ENCODE assay signal across 9 mouse cellular contexts in genomic region chr2:29066410-29066809, GRCm38 (mm10). TPM values are rescaled to one million over a fixed set of nuclear protein-coding genes. Genes with fewer than 3 reads are reported as not detected.
DNase-seq lines count a peak whose midpoint lies in the region; ATAC-seq and TF ChIP-seq lines count a peak whose summit lies in the region.
"Had no signal": no experiment of that assay in that cellular context is flagged by ENCODE, and none has a peak within 500 bp of the region (broad histone marks: within the 10 kb centered on the region; RNA-seq: fewer than 3 reads in every experiment).

No protein-coding gene starts in this region.

- no peak overlapping the region for H3K27ac ChIP-seq in heart, adult 2 months
- H3K27ac ChIP-seq in heart, embryonic 12.5 days (ENCODE audit: poor library complexity, severe bottlenecking): no peak overlapping the region
- no peak overlapping the region for H3K27ac ChIP-seq in midbrain, embryonic 11.5 days (ENCODE audit: low read depth, low read length)
- no peak overlapping the region for H3K27ac ChIP-seq in midbrain, embryonic 15.5 days
- H3K27ac ChIP-seq in stomach, embryonic 16.5 days (ENCODE audit: low read length): no peak overlapping the region
- H3K27ac ChIP-seq: limb, embryonic 15.5 days had no signal

- H3K9ac ChIP-seq in heart, adult 2 months (ENCODE audit: low read depth, low read length): no peak overlapping the region
- no peak overlapping the region for H3K9ac ChIP-seq in heart, embryonic 12.5 days
- H3K9ac ChIP-seq in midbrain, embryonic 11.5 days (ENCODE audit: low read length): no peak overlapping the region
- no peak overlapping the region for H3K9ac ChIP-seq in midbrain, embryonic 15.5 days
- no peak overlapping the region for H3K9ac ChIP-seq in stomach, embryonic 16.5 days (ENCODE audit: low read length)
- H3K9ac ChIP-seq: limb, embryonic 15.5 days had no signal

- peak; percentile 57 for TF ChIP-seq CTCF in heart, adult 2 months (IDR thresholded peaks at IDR 0.05)

- no peak for DNase-seq in heart, adult 2 months
- peak; percentile 87 for DNase-seq in midbrain, embryonic 11.5 days (ENCODE audit: low spot score, missing footprints)
- peak; percentile 67 for DNase-seq in embryo, embryonic 11 days
- DNase-seq in spleen, postnatal 10 days (ENCODE audit: low spot score in 2 of 2): no peak
- no peak for DNase-seq in adrenal gland, adult 8-10 months

- peaks cover 2% of the 10 kb centered on the region for H3K4me1 ChIP-seq in heart, adult 2 months (ENCODE audit: control insufficient read depth, insufficient read depth, low read length)
- H3K4me1 ChIP-seq in heart, embryonic 12.5 days (replicated peaks): peaks cover 8% of the 10 kb centered on the region
- H3K4me1 ChIP-seq in midbrain, embryonic 11.5 days (ENCODE audit: control insufficient read depth, insufficient read depth, low read length): no peaks in the 10 kb centered on the region
- peaks cover 2% of the 10 kb centered on the region for H3K4me1 ChIP-seq in midbrain, embryonic 15.5 days
- H3K4me1 ChIP-seq in stomach, embryonic 16.5 days (ENCODE audit: control insufficient read depth, insufficient read depth, low read length): peaks cover under 1% of the 10 kb centered on the region; the same call in 1 of the 2 replicates

- H3K4me2 ChIP-seq in heart, embryonic 12.5 days: no peak overlapping the region
- H3K4me2 ChIP-seq in midbrain, embryonic 11.5 days: no peak overlapping the region
- no peak overlapping the region for H3K4me2 ChIP-seq in midbrain, embryonic 15.5 days
- H3K4me2 ChIP-seq in stomach, embryonic 16.5 days (ENCODE audit: low read depth, low read length): no peak overlapping the region
- H3K4me2 ChIP-seq: limb, embryonic 15.5 days had no signal

- TF ChIP-seq POLR2A in heart, adult 2 months (IDR thresholded peaks at IDR 0.05; ENCODE audit: insufficient read depth, low read depth, low read length): no peak

- no peak for TF ChIP-seq EP300 in heart, adult 2 months (IDR thresholded peaks at IDR 0.05; ENCODE audit: insufficient read depth, low read depth, low read length)

- no peaks in the 10 kb centered on the region for H3K27me3 ChIP-seq in heart, adult 2 months (ENCODE audit: control insufficient read depth, insufficient read depth, low read length)
- no peaks in the 10 kb centered on the region for H3K27me3 ChIP-seq in heart, embryonic 12.5 days (replicated peaks)
- no peaks in the 10 kb centered on the region for H3K27me3 ChIP-seq in midbrain, embryonic 11.5 days (ENCODE audit: control insufficient read depth, insufficient read depth, low read length)
- H3K27me3 ChIP-seq in midbrain, embryonic 15.5 days (replicated peaks): no peaks in the 10 kb centered on the region
- no peaks in the 10 kb centered on the region for H3K27me3 ChIP-seq in stomach, embryonic 16.5 days (ENCODE audit: control insufficient read depth, insufficient read depth, low read length)
- H3K27me3 ChIP-seq: limb, embryonic 15.5 days had no signal

- no peaks in the 10 kb centered on the region; the same call in 1 of the 2 replicates for H3K79me2 ChIP-seq in heart, adult 2 months (replicated peaks; ENCODE audit: control insufficient read depth, insufficient read depth, low read length)

- 53% methylated on average over 7 of the region's 7 CpGs for WGBS in heart, adult 2 months
- 54% methylated on average over 7 of the region's 7 CpGs for WGBS in heart, embryonic 12.5 days
- 59% methylated on average over 7 of the region's 7 CpGs for WGBS in midbrain, embryonic 11.5 days
- WGBS in midbrain, embryonic 15.5 days: 55% methylated on average over 7 of the region's 7 CpGs
- 50% methylated on average over 7 of the region's 7 CpGs for WGBS in stomach, embryonic 16.5 days

- no peaks in the 10 kb centered on the region for H3K36me3 ChIP-seq in heart, adult 2 months (ENCODE audit: control insufficient read depth, insufficient read depth, low read length)
- peaks cover 45% of the 10 kb centered on the region for H3K36me3 ChIP-seq in heart, embryonic 12.5 days
- no peaks in the 10 kb centered on the region; the same call in 1 of the 2 replicates for H3K36me3 ChIP-seq in midbrain, embryonic 11.5 days (ENCODE audit: control insufficient read depth, insufficient read depth, low read length)
- H3K36me3 ChIP-seq in midbrain, embryonic 15.5 days (replicated peaks): peaks cover 25% of the 10 kb centered on the region
- peaks cover 3% of the 10 kb centered on the region; the same call in 1 of the 2 replicates for H3K36me3 ChIP-seq in stomach, embryonic 16.5 days (ENCODE audit: control insufficient read depth, insufficient read depth, low read length)

- intact Hi-C loops in heart, adult 2 months (cut with DNase I): no loop called here

- H3K9me3 ChIP-seq in heart, embryonic 12.5 days (replicated peaks): no peaks in the 10 kb centered on the region
- no peaks in the 10 kb centered on the region for H3K9me3 ChIP-seq in midbrain, embryonic 11.5 days (ENCODE audit: control insufficient read depth, low read length)
- H3K9me3 ChIP-seq in midbrain, embryonic 15.5 days: no peaks in the 10 kb centered on the region
- no peaks in the 10 kb centered on the region for H3K9me3 ChIP-seq in stomach, embryonic 16.5 days (replicated peaks; ENCODE audit: control insufficient read depth, low read length)
- H3K9me3 ChIP-seq: limb, embryonic 15.5 days had no signal

- ATAC-seq in heart, embryonic 12.5 days (ENCODE audit: insufficient number of reproducible peaks, low FRiP score): no peak
- ATAC-seq in midbrain, embryonic 11.5 days (ENCODE audit: low FRiP score): no peak
- no peak for ATAC-seq in midbrain, embryonic 15.5 days (replicated peaks)
- ATAC-seq in stomach, embryonic 16.5 days (ENCODE audit: insufficient read depth, low FRiP score): peak; percentile 56; the same call in 1 of the 2 replicates

- H3K4me3 ChIP-seq in heart, adult 2 months: no peak overlapping the region
- no peak overlapping the region for H3K4me3 ChIP-seq in heart, embryonic 12.5 days
- no peak overlapping the region for H3K4me3 ChIP-seq in midbrain, embryonic 11.5 days (ENCODE audit: low read depth, low read length)
- H3K4me3 ChIP-seq in midbrain, embryonic 15.5 days: no peak overlapping the region
- H3K4me3 ChIP-seq in stomach, embryonic 16.5 days (replicated peaks; ENCODE audit: low read length): no peak overlapping the region
- H3K4me3 ChIP-seq: limb, embryonic 15.5 days had no signal

RNA-seq across cellular contexts. Expression of gene Ttf1, which starts 6.3 kb away (rescaled TPM):
- 1 to 10 TPM; 6.1 to 7.0 TPM for total RNA-seq in heart, adult 2 months (2021)
- 3.2 and 7.7 TPM in 2 replicates for polyA plus RNA-seq in heart, adult 2 months (2012; rRNA removed)
- 7.2 and 7.4 TPM in 2 replicates for polyA plus RNA-seq in heart, embryonic 12.5 days (2016; fragmentation: Nextera tagmentation; extraction: Ambion mirVana)
- polyA plus RNA-seq in midbrain, embryonic 11.5 days (2014; fragmentation: Nextera tagmentation; extraction: Ambion mirVana): 11.4 and 13.8 TPM in 2 replicates
- polyA plus RNA-seq in midbrain, embryonic 15.5 days (2015; fragmentation: Nextera tagmentation; extraction: Ambion mirVana): 8.0 and 8.9 TPM in 2 replicates
- 10.0 and 10.4 TPM in 2 replicates for polyA plus RNA-seq in stomach, embryonic 16.5 days (2015; fragmentation: Nextera tagmentation; extraction: Ambion mirVana)
- total RNA-seq in adrenal gland, adult 8-10 months (2022): 10 to 100 TPM; 12.4 to 23.3 (median 14.7) TPM

RNA-seq across cellular contexts. Expression of gene Cfap77, which starts 11.5 kb away (rescaled TPM):
- total RNA-seq in heart, adult 2 months (2021): not detected
- polyA plus RNA-seq in heart, adult 2 months (2012; rRNA removed): 0.39 TPM in 1 of 2 replicates, not detected in the other
- polyA plus RNA-seq in heart, embryonic 12.5 days (2016; fragmentation: Nextera tagmentation; extraction: Ambion mirVana): 0.24 and 0.27 TPM in 2 replicates
- 0.77 and 1.2 TPM in 2 replicates for polyA plus RNA-seq in midbrain, embryonic 11.5 days (2014; fragmentation: Nextera tagmentation; extraction: Ambion mirVana)
- 0.82 and 1.3 TPM in 2 replicates for polyA plus RNA-seq in midbrain, embryonic 15.5 days (2015; fragmentation: Nextera tagmentation; extraction: Ambion mirVana)
- polyA plus RNA-seq in stomach, embryonic 16.5 days (2015; fragmentation: Nextera tagmentation; extraction: Ambion mirVana): 0.29 and 0.62 TPM in 2 replicates
- total RNA-seq in adrenal gland, adult 8-10 months (2022): 1 to 10 TPM in 2 of 4 experiments, under 1 TPM in 2; 0.44 to 1.6 (median 0.93) TPM

RNA-seq across cellular contexts. Expression of gene Setx, which starts 57.6 kb away (rescaled TPM):
- 10 to 100 TPM; 23.8 to 33.4 TPM for total RNA-seq in heart, adult 2 months (2021)
- polyA plus RNA-seq in heart, adult 2 months (2012; rRNA removed): 4.0 and 7.7 TPM in 2 replicates
- polyA plus RNA-seq in heart, embryonic 12.5 days (2016; fragmentation: Nextera tagmentation; extraction: Ambion mirVana): 12.0 and 12.1 TPM in 2 replicates
- 11.0 and 11.2 TPM in 2 replicates for polyA plus RNA-seq in midbrain, embryonic 11.5 days (2014; fragmentation: Nextera tagmentation; extraction: Ambion mirVana)
- 14.4 and 15.8 TPM in 2 replicates for polyA plus RNA-seq in midbrain, embryonic 15.5 days (2015; fragmentation: Nextera tagmentation; extraction: Ambion mirVana)
- polyA plus RNA-seq in stomach, embryonic 16.5 days (2015; fragmentation: Nextera tagmentation; extraction: Ambion mirVana): 8.1 and 8.6 TPM in 2 replicates
- total RNA-seq in adrenal gland, adult 8-10 months (2022): 10 to 100 TPM; 31.8 to 40.5 (median 36.1) TPM

Comparison
In these comparisons a context has a peak if more than half of its experiments do, and no peak if none do; other contexts are left out.
1. DNase-seq: peak in midbrain, embryonic 11.5 days (single experiment) and embryo, embryonic 11 days (single experiment); none in heart, adult 2 months (0 of 2), spleen, postnatal 10 days (0 of 2) and adrenal gland, adult 8-10 months (single experiment).